Comparison of ENCODE assay signal across 10 mouse cellular contexts in the genomic region with DNA sequence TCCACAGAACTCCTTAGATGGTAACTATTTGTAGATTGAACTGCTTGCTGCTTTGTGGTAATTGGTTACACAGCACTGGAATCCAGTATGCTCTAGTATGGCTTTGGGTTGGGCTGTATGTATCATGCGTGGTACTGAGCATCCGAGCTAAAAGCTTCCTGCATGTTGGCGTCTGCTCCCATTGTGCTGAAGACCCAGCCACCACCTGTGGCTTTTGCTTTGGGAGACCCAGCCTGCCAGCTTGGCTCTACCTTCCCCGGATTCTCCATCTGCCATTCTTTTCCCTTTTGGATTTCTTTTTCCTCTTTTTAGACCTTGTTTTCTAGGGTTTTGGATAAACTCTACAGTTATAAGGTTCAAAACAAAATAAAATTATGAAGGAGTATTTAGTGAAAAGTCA. TPM values are rescaled to one million over a fixed set of nuclear protein-coding genes. Genes with fewer than 3 reads are reported as not detected.
"Had no signal": no experiment of that assay in that cellular context is flagged by ENCODE, and none has a peak within 500 bp of the region (broad histone marks: within the 10 kb centered on the region; RNA-seq: fewer than 3 reads in every experiment).

No protein-coding gene starts in this region.

- DNase-seq: lung, adult 2 months; lung, postnatal 14 days; lung, postnatal 36 days; right cerebral cortex, postnatal 14 days; thymus, adult 2 months; thymus, postnatal 25 days; thymus, postnatal 4 days had no signal

RNA-seq across cellular contexts. Expression of gene Fank1, which starts 13.5 kb away (rescaled TPM):
- total RNA-seq: megakaryocyte progenitor cell, adult 5-6 weeks; monocyte, adult 5-6 weeks; neutrophil, adult 5-6 weeks had no signal
